Mouse (Mus musculus) gastrocnemius, adult 18-20 months (tissue): ENCODE data around the gene Tmem236. TPM values are rescaled to one million over a fixed set of nuclear protein-coding genes. Genes with fewer than 3 reads are reported as not detected.
"Not testable (repeated sequence)": the region's sequence is repeated elsewhere in the genome, so short reads cannot be mapped to it uniquely, and the experiment has no call there.

Experiments
- DNase-seq: peaks from one replicate; pipeline ENCODE4 v3.0.0; 2021; ENCODE audit warnings: low spot score
- total RNA-seq, 2 experiments: library from RNA; stranded (reverse); gene quantifications; 2 replicates each; pipeline ENCODE4 v1.2.3; 2021

The Tmem236 gene
- total RNA-seq, 2 experiments from 2014 or later: 0.21 to 0.31 TPM

DNA sequence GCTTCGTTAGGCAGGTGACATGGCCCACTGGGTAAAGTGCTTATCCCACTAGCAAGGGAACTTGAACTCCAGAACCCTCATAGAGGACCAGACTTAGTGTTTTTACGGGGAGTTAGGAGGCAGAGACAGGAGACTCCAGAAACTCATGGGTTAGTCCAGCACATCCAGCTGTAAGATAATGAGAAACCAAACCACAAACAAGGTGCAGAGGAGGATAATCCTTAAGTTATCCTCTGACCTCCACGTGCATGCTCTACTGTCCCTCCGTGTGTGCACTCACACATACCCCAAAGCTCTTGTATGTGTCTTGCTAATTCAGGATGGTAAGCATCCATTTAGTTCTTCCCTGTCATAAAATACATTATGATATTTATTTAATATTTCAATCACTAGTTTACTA lies 17.3 kb downstream of the Tmem236 start:
- no peak for DNase-seq

DNA sequence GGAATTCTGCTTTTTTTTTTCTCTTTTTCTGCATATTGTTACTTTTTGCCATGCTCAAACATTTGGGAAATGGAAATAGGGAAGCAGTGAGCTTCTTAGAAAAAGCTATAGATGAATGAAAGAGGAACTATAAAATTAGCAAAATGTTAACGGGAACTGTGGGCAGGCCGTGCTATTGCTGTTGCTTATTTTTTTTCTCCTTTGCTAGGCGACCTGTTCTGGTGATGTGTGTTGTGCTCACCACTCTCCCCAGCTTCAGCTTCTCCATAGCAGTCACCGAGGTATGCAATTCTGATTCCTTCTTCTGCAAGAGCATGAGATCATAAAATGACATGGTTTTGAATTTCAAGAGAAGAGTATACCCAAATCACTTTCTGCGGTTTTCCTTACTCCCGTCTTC lies 17.7 kb downstream of the Tmem236 start:
- no peak for DNase-seq

DNA sequence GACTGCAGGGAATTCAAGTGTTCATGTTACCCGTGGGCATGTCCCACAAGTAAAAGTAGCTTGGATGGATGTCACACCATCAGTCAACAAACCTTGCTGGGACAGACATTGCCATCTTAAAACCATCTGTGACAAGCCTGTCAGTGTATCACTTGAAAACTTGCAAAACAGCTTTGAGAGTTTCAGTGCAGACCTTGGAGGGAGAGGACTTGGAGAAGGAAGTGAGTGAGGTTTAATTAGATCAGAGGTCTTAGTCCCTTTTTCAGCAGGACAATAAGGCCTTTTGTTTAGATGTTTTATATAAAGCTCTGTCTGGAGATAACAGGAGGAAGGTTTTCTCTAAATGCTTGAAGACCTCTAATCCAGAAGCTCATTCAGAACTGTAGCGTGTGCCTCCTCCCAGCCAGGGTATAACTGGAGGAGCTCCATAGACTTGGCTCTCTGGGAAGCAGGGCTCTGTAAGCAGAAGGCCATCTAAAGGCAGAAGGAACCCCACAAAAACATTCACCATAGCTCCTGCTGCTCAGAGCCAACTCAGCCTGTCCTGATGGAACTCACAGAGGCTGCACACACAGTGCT lies 24.1 kb downstream of the Tmem236 start:
- DNase-seq: not testable (repeated sequence)

DNA sequence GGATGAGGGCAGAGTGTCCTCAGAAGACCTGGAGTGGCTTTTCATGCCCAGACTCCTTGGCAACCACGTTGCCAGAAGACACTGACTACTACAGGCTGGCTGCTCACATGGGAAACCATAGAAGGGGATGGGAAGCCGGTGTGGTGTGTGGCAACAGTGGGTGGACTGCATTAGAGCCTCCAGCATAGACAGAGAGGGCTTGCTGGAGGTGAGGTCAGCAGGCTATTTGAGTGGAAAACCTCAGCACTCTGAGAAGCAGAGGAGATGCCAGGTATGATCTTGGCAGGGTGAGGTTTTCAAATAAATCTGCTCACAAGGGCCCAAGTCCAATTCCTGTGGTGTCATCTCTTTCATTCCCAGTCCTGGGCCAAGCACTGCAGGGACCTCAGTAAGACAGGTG lies 25.3 kb downstream of the Tmem236 start:
- peak; percentile 82 for DNase-seq

DNA sequence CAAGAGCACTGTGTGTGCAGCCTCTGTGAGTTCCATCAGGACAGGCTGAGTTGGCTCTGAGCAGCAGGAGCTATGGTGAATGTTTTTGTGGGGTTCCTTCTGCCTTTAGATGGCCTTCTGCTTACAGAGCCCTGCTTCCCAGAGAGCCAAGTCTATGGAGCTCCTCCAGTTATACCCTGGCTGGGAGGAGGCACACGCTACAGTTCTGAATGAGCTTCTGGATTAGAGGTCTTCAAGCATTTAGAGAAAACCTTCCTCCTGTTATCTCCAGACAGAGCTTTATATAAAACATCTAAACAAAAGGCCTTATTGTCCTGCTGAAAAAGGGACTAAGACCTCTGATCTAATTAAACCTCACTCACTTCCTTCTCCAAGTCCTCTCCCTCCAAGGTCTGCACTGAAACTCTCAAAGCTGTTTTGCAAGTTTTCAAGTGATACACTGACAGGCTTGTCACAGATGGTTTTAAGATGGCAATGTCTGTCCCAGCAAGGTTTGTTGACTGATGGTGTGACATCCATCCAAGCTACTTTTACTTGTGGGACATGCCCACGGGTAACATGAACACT lies 26.6 kb downstream of the Tmem236 start:
- DNase-seq: not testable (repeated sequence)

DNA sequence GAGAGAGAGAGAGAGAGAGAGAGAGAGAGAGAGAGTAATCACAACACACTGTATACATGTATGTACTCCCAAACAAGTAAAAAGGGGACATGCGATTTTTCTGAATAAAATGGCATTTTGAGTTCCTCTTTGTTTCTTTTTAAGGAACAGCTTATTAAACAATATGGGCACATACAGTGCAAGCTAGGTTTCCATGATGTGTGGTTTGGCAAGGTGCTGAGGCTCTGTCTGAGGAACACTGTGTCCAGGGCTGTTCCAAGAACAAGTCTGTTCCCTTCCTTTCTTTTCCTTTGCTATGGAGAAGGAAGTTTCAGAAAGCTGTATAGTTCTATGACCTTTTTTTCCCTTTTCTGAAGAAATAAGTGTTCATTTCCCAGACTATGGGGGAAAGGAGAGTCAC lies 30.0 kb downstream of the Tmem236 start:
- no peak for DNase-seq

DNA sequence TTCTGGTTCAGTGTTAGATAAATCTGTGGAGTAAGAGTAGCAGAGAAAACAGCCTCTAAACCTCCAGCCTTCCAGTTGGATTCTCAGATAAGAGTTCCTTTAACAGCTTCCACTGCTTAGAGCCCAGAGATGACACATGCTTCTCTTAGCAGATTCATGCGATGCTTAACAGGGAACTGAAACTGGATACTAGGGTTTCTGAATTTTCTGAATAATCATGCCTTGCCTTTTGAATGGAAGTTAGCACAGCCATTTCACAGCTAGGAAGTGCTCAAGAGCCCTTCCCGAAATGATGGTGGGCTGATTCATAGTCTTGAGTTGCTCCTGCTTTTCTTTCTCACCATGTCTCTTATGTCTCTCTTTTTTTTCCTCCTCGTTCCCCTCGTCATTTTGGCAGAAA lies 32.5 kb downstream of the Tmem236 start:
- no peak for DNase-seq

DNA sequence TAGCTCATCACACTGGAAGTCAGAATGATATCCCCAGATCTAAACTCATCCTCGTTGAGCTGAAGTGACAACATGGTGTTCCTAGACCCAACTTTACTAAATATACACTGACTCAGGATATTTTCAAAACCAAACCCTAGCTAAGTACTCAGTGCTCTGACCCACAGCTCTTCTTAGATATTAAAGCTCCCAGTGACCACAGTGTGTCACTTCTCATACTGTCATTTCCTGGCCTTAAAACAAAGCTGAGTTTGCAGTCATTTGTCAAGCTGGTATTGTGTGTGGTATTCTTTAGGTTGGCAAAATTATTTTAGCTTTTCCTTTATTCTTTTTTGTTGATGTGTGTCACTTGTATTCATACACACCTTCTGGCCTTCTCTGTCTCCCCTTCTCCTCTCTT lies 36.4 kb downstream of the Tmem236 start:
- DNase-seq: no peak

DNA sequence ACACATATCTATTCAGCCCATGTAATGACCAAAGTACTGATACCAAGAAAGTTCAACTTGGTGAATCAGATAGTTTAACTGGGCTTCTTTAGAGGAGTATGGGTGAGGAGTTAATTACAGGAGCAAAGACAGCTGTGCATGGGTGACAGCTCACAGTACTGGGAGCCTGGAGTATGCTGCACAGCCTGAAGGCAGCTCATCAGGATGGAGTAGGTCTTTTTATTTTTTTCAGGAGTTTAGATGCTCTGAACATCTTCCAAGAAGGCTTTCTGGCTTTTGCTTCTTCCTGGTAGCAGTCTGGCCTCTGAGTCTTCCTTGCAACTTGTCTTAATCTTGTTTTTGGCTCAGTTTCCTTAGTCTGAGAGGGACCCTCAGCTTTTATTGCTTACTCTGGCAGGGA lies 37.3 kb downstream of the Tmem236 start:
- no peak for DNase-seq

DNA sequence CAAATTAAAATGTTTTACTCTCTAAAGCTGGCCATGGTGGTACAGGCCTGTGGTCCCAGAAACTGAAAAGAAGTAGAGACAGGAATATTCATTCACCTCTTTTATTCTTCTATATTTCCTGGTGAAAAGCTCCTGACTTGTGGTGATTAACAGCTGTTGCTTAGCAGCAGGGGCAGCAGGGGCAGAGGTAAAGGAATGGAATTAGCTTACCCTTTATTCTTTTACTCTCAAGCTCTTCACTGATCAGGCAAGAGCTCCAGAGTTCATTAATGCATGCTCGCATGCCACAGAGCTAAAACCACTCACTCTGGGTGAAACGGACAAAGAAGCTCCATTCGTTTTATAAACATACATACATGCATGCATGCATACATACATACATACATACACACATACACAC lies 40.4 kb downstream of the Tmem236 start:
- no peak for DNase-seq

DNA sequence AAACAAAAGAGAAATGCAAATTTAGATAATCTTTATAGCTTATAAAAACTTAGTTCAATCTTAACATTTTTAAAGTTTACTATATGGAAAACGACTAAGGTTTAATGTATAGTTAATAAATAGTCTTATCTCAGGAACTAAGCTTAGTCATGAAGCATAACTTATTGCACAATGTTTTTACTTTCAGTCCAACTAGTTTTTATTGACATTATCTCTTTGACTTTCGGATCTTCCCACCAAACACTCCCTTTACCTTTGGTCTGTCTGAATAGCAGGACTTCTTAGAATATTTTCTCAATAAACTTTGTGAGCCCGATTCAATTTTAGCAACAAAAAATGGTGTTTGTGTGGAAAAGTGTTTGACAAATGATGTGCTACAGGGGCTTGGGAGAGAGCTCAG lies 42.3 kb downstream of the Tmem236 start:
- DNase-seq: no peak

DNA sequence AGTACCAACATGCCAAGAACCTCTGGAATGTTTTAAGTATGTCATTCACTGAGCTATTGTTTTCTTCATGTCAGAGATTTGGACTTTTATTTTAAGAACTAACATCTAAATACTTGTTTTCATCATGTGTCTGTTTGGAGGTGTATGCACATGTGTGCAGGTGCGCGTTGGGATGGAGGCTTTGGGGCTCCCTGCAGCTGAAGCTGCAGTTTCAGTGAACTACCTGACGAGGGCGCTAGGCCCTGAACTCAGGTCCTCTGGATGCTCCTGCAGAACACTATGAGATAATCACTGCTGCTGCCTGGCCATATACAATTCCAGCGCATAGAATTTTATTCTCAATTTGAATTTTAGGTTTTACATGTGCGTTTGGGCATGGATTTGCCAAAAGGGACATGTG lies 43.8 kb downstream of the Tmem236 start:
- DNase-seq: no peak

DNA sequence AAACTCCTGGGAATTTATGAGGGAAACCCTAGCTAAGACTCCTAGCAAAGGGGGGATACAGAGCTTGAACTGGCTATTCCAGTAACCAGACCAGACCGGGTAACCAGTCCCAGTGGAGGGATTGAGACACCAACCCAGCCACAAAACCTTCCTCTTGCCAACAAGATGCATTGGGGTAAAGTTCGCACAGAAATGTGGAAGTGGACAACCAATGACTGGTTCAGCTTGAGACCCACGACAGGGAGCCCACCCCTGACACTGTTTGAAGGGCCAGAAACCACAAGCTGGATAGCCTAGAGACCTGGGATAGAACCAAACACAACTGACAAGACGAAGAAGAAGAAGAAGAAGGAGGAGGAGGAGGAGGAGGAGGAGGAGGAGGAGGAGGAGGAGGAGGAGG lies 50.1 kb downstream of the Tmem236 start:
- DNase-seq: no peak

DNA sequence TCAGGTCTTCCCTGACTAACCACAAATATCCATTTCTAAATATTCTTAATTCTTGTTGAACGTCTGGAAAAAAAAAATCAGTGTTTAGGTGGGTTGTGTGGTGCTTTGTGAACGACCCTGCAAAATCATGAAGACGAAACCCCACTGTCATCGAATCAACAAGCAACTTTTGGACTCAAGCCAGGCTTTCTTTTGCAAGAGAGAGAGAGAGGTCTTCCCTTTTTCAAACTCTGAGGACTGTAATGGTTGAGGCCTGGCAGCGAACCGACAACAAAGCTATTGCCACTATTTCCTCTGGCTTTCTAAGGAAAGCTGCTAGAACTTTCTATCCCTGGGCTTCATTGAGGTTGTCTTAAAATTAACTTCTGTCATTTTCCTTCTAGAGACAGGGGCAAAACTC lies 54.2 kb downstream of the Tmem236 start:
- DNase-seq: no peak

DNA sequence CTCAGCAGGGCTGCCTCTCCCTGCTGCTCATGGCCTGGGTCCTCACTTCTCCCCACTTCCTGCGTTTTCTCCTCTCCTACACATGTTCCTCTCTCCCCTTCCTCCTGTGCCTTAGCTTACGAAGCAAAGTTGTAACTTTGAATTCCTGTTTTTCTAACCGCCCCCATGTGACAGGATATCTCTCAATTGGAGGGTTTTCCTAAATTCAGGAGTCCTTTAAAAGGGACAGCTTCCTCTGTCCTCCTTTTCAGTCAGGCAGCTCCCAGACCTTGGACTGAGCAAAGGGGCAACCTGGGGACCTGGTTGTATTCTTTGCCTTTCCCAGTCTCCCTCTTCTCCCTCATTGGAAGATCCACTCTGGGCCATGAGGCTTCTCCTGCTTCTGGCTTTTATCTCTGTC lies 54.8 kb downstream of the Tmem236 start, which contains the start of gene Mrc1:
Mrc1 (plus strand) TSS at position 244 of the 400 bp plus-strand sequence.
- DNase-seq: peak; percentile 24

DNA sequence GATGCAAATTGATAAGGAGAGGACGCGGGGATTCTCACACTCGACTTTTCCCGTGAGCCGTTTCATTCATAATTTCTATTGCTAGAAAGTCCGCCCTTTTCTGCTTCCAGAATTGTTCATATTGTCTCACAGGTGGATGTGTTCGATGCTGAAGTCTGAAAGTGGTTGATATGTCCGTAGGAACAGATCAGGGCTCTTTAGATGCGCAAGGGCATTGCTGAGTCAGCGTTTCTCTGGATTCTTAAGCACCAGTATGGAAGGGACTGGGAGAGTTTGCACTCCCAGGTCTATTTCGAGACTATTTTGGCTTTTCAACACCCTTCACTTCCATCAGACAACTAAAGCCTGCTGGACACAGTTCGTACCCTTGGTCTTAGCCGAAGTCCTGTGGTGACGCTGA lies 55.7 kb downstream of the Tmem236 start:
- no peak for DNase-seq

DNA sequence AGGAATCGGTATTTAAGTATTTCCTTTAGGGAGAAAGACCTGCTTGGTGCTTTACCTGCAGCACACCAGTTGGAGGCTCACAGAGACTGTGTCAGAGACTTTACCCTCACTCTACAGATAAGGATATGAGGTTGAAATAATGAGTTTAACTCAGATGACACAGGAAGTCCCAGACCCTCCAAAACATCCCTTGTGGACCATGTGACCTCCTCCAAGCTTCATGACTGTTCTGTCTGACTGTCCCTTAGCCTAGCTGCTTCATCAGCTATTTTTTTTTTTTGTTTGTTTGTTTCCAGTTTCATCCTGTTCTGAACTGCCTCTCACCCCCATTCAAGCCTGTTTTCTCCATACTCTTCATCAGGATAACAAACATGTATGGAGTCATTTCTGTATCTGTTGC lies 58.6 kb downstream of the Tmem236 start:
- no peak for DNase-seq

DNA sequence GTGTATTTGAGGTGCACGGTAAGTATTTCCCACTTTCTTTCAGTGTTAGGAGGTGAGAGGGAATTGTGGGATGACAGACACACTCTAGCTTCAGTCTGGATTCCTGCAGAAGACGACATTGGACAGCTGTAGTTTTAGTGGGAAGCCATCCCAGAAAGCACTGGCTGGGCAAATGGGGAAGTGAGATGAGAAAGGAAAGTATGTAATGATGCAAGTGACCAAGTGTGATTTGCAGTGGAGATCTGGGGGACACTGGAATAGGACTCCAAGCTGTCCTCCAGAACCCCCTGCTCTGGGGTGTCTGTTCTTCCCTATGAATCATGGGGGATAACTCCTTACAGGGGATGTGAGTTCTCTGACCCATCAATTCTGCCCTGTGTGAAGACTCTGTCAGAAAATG lies 59.7 kb downstream of the Tmem236 start:
- DNase-seq: no peak

DNA sequence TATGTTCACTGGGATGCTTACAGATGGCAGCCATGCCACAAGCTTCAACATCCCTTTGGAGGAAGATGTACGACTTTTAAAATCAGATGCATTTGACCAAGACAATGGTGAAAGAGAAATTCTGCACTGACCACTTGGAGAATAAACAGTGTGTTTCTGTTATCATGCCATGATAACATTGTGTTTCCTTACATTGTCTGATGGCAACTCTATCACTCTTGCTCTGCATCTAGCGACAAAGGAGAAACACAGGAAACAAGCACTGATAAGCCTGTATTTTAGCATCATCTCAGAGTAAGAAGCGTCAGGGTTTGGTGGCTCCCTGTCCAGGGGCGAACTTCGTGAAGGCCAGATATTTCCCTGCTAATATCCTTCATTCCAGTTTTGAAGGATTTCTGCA lies 61.0 kb downstream of the Tmem236 start:
- DNase-seq: no peak

DNA sequence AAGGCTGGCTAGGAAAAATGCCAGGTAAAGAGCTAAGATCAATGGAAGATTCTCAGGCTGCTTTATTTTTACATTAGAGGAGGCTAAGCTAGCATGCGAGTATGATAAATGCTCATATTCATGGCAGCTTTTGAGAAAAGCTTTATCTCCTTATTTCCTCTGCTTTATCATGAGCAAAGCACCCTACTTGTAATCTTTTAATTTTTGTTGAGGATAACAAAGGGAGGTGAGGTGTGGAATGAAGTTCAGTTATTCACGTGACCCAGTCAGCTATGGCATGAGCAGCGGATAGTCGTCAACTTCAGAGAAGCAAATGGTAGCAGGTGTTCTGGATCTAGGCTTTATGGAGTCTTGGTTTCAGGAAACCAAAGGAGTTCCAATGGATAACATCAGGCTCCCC lies 62.6 kb downstream of the Tmem236 start:
- no peak for DNase-seq

DNA sequence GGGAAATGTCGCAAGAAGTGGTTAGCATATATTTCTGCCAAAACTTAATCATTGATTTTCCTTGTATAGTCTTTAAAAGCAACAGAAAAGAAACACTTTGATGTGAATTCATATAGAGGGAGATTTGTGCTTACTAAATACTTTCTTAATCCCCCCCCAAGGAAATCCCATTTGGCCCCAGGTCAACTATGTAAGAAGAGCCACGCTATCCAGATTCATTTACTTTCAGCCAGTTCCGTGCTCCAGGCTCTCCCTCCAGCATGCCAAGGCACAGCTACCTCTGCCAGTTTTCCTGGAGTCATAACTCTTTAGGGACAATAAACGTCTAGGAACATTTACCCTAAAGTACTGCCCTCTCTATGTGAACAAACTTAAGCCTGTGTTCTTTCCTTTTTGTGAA lies 63.4 kb downstream of the Tmem236 start:
- DNase-seq: peak; percentile 18

DNA sequence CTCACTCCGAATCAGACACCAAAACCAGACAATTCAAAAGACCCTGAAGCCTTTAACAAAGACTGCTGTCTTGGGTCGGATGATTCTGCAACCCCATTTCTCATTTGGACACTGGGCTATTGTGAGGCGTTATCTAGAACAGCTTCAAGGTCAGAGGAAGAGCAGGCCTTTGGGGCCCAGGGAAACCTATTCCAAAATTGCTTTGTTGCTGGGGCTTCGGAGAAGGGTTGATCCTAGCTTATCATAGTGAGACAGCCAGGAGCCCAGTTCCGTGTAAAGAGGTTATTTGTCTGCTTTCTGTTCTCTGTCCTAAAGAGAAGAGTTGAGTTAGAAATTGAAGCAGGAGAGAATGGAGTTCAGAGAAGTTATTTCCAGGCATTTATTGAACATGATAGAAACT lies 64.8 kb downstream of the Tmem236 start:
- no peak for DNase-seq

DNA sequence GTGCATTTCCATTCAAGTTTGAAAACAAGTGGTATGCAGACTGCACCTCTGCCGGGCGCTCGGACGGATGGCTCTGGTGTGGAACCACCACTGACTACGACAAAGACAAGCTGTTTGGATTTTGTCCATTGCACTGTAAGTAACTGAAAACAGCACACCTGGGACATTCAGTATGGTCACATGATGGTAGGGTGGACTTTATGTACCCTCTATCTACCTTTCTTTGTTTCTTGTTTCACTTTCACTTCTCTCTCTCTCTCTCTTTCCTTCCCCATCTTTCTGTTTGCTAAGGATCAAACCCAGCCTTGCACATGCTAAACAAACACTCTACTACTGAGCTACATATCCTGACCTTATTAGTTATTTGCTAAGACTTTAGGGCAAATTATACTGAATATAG lies 69.8 kb downstream of the Tmem236 start:
- no peak for DNase-seq

DNA sequence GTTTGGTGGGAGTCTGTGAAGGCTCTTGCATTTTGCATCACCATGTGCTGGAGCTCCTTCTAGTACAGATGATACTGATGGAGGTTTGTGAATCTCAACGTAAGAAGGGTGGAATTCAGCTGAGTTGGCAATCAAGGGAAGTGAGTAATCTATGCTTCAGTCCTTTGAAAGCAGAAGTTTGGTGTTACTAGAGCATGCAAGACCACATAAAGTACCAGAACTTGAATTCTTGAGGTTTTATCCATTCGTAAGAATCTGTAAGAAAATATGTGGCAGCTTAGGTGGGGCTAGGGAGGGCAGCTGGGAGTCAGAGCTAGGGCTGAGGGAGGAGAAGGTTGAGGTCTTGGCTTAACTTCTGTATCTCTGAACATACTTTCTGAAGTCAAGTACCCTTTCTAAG lies 70.3 kb downstream of the Tmem236 start:
- DNase-seq: no peak
